Mouse (Mus musculus) erythroblast, embryonic 14.5 days (primary cell): ENCODE measurements around the gene Gdpd5.

ENCODE experiments used
- GATA1 ChIP-seq: IDR thresholded peaks from 2 replicates; pipeline ENCODE4 v1.6.1; 2012; ENCODE audit warnings: low read length, inconsistent platforms, mixed read lengths
- TAL1 ChIP-seq: IDR thresholded peaks from 3 replicates; pipeline ENCODE4 v1.6.1; 2012; ENCODE audit warnings: low read length, inconsistent platforms, mixed read lengths

GRCm38 (mm10) chr7:99471578-99471977 is 90.4 kb downstream of the Gdpd5 start:
- TF ChIP-seq GATA1 = no peak
- TF ChIP-seq TAL1 = no peak
